Mouse (Mus musculus): Measurements from ENCODE around the gene Rassf3. TPM values are rescaled to one million over a fixed set of nuclear protein-coding genes. Genes with fewer than 3 reads are reported as not detected.

The Rassf3 gene
- 5.8 and 6.5 TPM in 2 replicates for polyA plus RNA-seq (2014; fragmentation: Nextera tagmentation; extraction: Ambion mirVana)

GRCm38 (mm10) chr10:121476190-121476967, at the start of gene Rassf3:
TSS of gene Rassf3 (minus strand) at chr10:121476347.
- Histone ChIP-seq H3K4me3 (replicated peaks; ENCODE audit: low read length) (peak within 1 kb of the TSS; percentile 65), H3K36me3 (replicated peaks; ENCODE audit: control insufficient read depth, insufficient read depth) (no peaks in the 10 kb centered on the region), H3K4me2 (replicated peaks) (peak within 1 kb of the TSS; percentile 97), H3K9me3 (ENCODE audit: control insufficient read depth, low read length) (no peaks in the 10 kb centered on the region), H3K4me1 (replicated peaks; ENCODE audit: control insufficient read depth, insufficient read depth, low read length) (peaks cover 9% of the 10 kb centered on the region; the same call in 1 of the 2 replicates), H3K9ac (peak within 1 kb of the TSS; percentile 74), H3K27ac (peak within 1 kb of the TSS; percentile 47), H3K27me3 (ENCODE audit: control insufficient read depth, insufficient read depth, low read length) (peaks cover 12% of the 10 kb centered on the region; the same call in 1 of the 2 replicates)
- DNase-seq (ENCODE audit: low spot score) (peak; percentile 81), ATAC-seq (ENCODE audit: low FRiP score) (peak; percentile 91)
- under 1% methylated on average over 40 of the region's 62 CpGs for WGBS

- WGBS, result 15% methylated on average over 12 of the region's 12 CpGs
- Histone ChIP-seq H3K36me3 (replicated peaks; ENCODE audit: control insufficient read depth, insufficient read depth) (no peaks in the 10 kb centered on the region), H3K9me3 (ENCODE audit: control insufficient read depth, low read length) (no peaks in the 10 kb centered on the region), H3K4me3 (replicated peaks; ENCODE audit: low read length) (no peak overlapping the region), H3K27ac (no peak overlapping the region), H3K9ac (no peak overlapping the region), H3K4me2 (replicated peaks) (no peak overlapping the region), H3K27me3 (ENCODE audit: control insufficient read depth, insufficient read depth, low read length) (no peaks in the 10 kb centered on the region), H3K4me1 (replicated peaks; ENCODE audit: control insufficient read depth, insufficient read depth, low read length) (0 out of 2 replicates have a peak, but pooled peaks cover 7% of the 10 kb centered on the region)
- DNase-seq (ENCODE audit: low spot score) (no peak), ATAC-seq (ENCODE audit: low FRiP score) (peak; percentile 60; the same call in 1 of the 2 replicates)
Observed at GRCm38 (mm10) chr10:121520923-121521585, 44.9 kb upstream of the Rassf3 start.

- H3K4me2 ChIP-seq (replicated peaks), result no peak overlapping the region
- WGBS, result 69% methylated on average over 2 of the region's 2 CpGs
- 0 out of 2 replicates have a peak, but pooled peaks cover 7% of the 10 kb centered on the region for H3K4me1 ChIP-seq (replicated peaks; ENCODE audit: control insufficient read depth, insufficient read depth, low read length)
- H3K27ac ChIP-seq, result no peak overlapping the region
- ATAC-seq (ENCODE audit: low FRiP score) (no peak), DNase-seq (ENCODE audit: low spot score) (no peak)
- H3K4me3 ChIP-seq (replicated peaks; ENCODE audit: low read length), result no peak overlapping the region
- H3K27me3 ChIP-seq (ENCODE audit: control insufficient read depth, insufficient read depth, low read length), result no peaks in the 10 kb centered on the region
- no peak overlapping the region for H3K9ac ChIP-seq
- H3K9me3 ChIP-seq (ENCODE audit: control insufficient read depth, low read length), result no peaks in the 10 kb centered on the region
- no peaks in the 10 kb centered on the region for H3K36me3 ChIP-seq (replicated peaks; ENCODE audit: control insufficient read depth, insufficient read depth)
Observed at GRCm38 (mm10) chr10:121519710-121520109, 43.6 kb upstream of the Rassf3 start.

GRCm38 (mm10) chr10:121516008-121516600, 40.0 kb upstream of the Rassf3 start:
- H3K27ac ChIP-seq, result no peak overlapping the region
- ATAC-seq (ENCODE audit: low FRiP score), result peak; percentile 37; the same call in 1 of the 2 replicates
- no peaks in the 10 kb centered on the region for H3K9me3 ChIP-seq (ENCODE audit: control insufficient read depth, low read length)
- H3K4me3 ChIP-seq (replicated peaks; ENCODE audit: low read length), result no peak overlapping the region
- no peak overlapping the region for H3K4me2 ChIP-seq (replicated peaks)
- H3K27me3 ChIP-seq (ENCODE audit: control insufficient read depth, insufficient read depth, low read length), result no peaks in the 10 kb centered on the region
- H3K9ac ChIP-seq, result no peak overlapping the region
- 0 out of 2 replicates have a peak, but pooled peaks cover 4% of the 10 kb centered on the region for H3K4me1 ChIP-seq (replicated peaks; ENCODE audit: control insufficient read depth, insufficient read depth, low read length)
- DNase-seq (ENCODE audit: low spot score), result peak; percentile 90
- WGBS, result 32% methylated on average over 18 of the region's 18 CpGs
- H3K36me3 ChIP-seq (replicated peaks; ENCODE audit: control insufficient read depth, insufficient read depth), result no peaks in the 10 kb centered on the region

GRCm38 (mm10) chr10:121509751-121510643, 33.9 kb upstream of the Rassf3 start:
- ATAC-seq (ENCODE audit: low FRiP score) (peak; percentile 18; the same call in 1 of the 2 replicates), DNase-seq (ENCODE audit: low spot score) (peak; percentile 47)
- no peak overlapping the region for H3K27ac ChIP-seq
- H3K4me2 ChIP-seq (replicated peaks), result no peak overlapping the region
- no peaks in the 10 kb centered on the region for H3K27me3 ChIP-seq (ENCODE audit: control insufficient read depth, insufficient read depth, low read length)
- no peaks in the 10 kb centered on the region for H3K9me3 ChIP-seq (ENCODE audit: control insufficient read depth, low read length)
- H3K4me3 ChIP-seq (replicated peaks; ENCODE audit: low read length), result no peak overlapping the region
- no peaks in the 10 kb centered on the region for H3K36me3 ChIP-seq (replicated peaks; ENCODE audit: control insufficient read depth, insufficient read depth)
- no peak overlapping the region for H3K9ac ChIP-seq
- WGBS, result 25% methylated on average over 24 of the region's 24 CpGs
- peaks cover 23% of the 10 kb centered on the region for H3K4me1 ChIP-seq (replicated peaks; ENCODE audit: control insufficient read depth, insufficient read depth, low read length)

GRCm38 (mm10) chr10:121507755-121508544, 31.8 kb upstream of the Rassf3 start:
- Histone ChIP-seq H3K27me3 (ENCODE audit: control insufficient read depth, insufficient read depth, low read length) (no peaks in the 10 kb centered on the region), H3K9ac (no peak overlapping the region), H3K27ac (no peak overlapping the region), H3K9me3 (ENCODE audit: control insufficient read depth, low read length) (no peaks in the 10 kb centered on the region), H3K36me3 (replicated peaks; ENCODE audit: control insufficient read depth, insufficient read depth) (no peaks in the 10 kb centered on the region), H3K4me3 (replicated peaks; ENCODE audit: low read length) (no peak overlapping the region), H3K4me1 (replicated peaks; ENCODE audit: control insufficient read depth, insufficient read depth, low read length) (peaks cover 27% of the 10 kb centered on the region), H3K4me2 (replicated peaks) (no peak overlapping the region)
- ATAC-seq (ENCODE audit: low FRiP score), result no peak
- no peak for DNase-seq (ENCODE audit: low spot score)
- WGBS, result 89% methylated on average over 16 of the region's 16 CpGs

GRCm38 (mm10) chr10:121506731-121507583, 30.8 kb upstream of the Rassf3 start:
- no peaks in the 10 kb centered on the region for H3K9me3 ChIP-seq (ENCODE audit: control insufficient read depth, low read length)
- no peaks in the 10 kb centered on the region for H3K36me3 ChIP-seq (replicated peaks; ENCODE audit: control insufficient read depth, insufficient read depth)
- WGBS, result 33% methylated on average over 29 of the region's 29 CpGs
- H3K4me1 ChIP-seq (replicated peaks; ENCODE audit: control insufficient read depth, insufficient read depth, low read length), result peaks cover 27% of the 10 kb centered on the region
- no peak overlapping the region for H3K4me3 ChIP-seq (replicated peaks; ENCODE audit: low read length)
- H3K27me3 ChIP-seq (ENCODE audit: control insufficient read depth, insufficient read depth, low read length), result no peaks in the 10 kb centered on the region
- no peak overlapping the region for H3K4me2 ChIP-seq (replicated peaks)
- H3K27ac ChIP-seq, result peak overlapping the region; percentile 67
- ATAC-seq (ENCODE audit: low FRiP score) (no peak), DNase-seq (ENCODE audit: low spot score) (no peak)
- no peak overlapping the region for H3K9ac ChIP-seq

Measured in hindbrain, embryonic 14.5 days (tissue).